Mouse (Mus musculus) adrenal gland, postnatal 14 days (tissue): ENCODE results near the gene Myl9. TPM values are rescaled to one million over a fixed set of nuclear protein-coding genes. Genes with fewer than 3 reads are reported as not detected.

Source experiments
- total RNA-seq: library from RNA; stranded (reverse); gene quantifications from 2 replicates; pipeline ENCODE4 v1.2.3, GENCODE M21; 2021

Myl9 gene
- total RNA-seq, 1 experiment from 2014 or later, result 54.6 TPM

Other genes starting within 250 kb of the Myl9 start
- gene Aar2, start 227.8 kb upstream of the Myl9 start, total RNA-seq, result 26.5 and 28.1 TPM in 2 replicates
- gene Dlgap4, start 161.7 kb upstream of the Myl9 start, total RNA-seq, result 39.3 and 51.3 TPM in 2 replicates
- 6.9 and 7.7 TPM in 2 replicates for gene Tgif2, start 64.6 kb downstream of the Myl9 start, total RNA-seq
- gene 4930518I15Rik, start 82.5 kb downstream of the Myl9 start, total RNA-seq, result 2.8 and 4.1 TPM in 2 replicates
- 269 and 294 TPM in 2 replicates for gene Rab5if, start 87.7 kb downstream of the Myl9 start, total RNA-seq
- 0.26 and 1.2 TPM in 2 replicates for gene Sla2, start 111.8 kb downstream of the Myl9 start, total RNA-seq
- gene Ndrg3, start 216.6 kb downstream of the Myl9 start, total RNA-seq, result 53.4 and 64.4 TPM in 2 replicates
- gene Dsn1, start 231.7 kb downstream of the Myl9 start, total RNA-seq, result 8.3 and 9.2 TPM in 2 replicates